Mouse (Mus musculus) liver, adult (tissue): ENCODE results near the gene Mgat4b.

Experiments
- GATA4 ChIP-seq: IDR thresholded peaks from 2 replicates; pipeline ENCODE4 v1.6.1; 2014; ENCODE audit warnings: mild to moderate bottlenecking, low read length; ENCODE audit not compliant: insufficient replicate concordance

The Mgat4b gene

DNA sequence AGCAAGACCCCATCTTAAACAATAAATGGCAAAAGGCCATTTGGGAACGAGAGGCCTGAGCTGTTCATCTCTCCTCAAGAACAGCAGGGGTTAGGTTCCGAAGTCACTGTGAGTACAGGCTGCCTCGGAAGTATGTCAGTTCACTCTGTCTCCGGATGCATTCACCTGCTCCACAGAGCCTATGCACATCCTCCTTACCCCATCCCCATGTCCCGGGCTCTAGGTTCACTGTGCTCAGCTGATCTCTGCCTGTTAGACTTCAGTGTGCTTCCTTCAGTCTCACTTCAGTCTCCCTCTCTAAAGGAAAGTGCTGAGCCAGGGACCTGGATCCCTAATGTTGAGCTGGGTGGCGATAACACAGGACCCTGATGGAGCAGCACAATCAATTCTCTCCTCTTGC is 67.0 kb downstream of the Mgat4b start:
- no peak for TF ChIP-seq GATA4

DNA sequence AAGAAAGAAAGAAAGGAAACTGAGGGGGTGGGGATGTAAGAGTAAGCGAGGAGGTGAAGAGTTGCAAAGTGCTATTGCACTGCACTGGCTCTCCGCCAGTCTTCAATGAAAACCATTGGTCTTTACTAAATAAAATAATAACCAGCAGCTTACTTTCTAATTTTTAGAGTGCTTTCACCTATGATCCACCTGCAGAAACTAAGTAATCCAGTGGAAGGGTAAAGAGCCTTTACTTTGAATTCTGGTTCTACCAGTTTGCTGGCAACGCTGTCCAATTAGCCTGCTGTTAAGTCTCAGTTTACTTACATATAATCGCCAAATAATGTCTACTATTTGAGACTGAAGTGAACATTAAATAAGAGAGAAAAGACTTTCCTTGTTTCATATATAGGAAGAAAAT is 68.3 kb downstream of the Mgat4b start:
- TF ChIP-seq GATA4 = no peak

DNA sequence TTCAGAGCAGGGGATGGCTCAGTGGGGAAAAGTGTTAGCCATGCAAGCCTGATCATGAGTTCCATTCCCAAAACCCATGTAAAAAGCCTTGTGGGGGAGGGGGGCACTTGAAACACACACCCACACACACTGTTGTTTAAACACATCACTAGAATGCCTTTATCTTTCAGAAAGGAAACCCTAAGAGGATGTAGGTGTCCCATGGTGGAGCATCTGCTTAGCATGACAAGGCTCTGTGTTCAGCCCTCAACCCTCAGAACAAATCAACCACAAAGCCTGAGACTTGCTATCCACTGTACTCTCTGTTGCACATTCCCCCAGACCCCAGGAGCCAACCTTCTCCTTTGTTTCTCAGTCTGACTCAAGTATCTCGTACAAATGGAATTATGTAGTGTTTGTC is 69.4 kb downstream of the Mgat4b start:
- no peak for TF ChIP-seq GATA4
